Mouse (Mus musculus): Measurements from ENCODE around the gene Ogdhl.

The Ogdhl gene

DNA sequence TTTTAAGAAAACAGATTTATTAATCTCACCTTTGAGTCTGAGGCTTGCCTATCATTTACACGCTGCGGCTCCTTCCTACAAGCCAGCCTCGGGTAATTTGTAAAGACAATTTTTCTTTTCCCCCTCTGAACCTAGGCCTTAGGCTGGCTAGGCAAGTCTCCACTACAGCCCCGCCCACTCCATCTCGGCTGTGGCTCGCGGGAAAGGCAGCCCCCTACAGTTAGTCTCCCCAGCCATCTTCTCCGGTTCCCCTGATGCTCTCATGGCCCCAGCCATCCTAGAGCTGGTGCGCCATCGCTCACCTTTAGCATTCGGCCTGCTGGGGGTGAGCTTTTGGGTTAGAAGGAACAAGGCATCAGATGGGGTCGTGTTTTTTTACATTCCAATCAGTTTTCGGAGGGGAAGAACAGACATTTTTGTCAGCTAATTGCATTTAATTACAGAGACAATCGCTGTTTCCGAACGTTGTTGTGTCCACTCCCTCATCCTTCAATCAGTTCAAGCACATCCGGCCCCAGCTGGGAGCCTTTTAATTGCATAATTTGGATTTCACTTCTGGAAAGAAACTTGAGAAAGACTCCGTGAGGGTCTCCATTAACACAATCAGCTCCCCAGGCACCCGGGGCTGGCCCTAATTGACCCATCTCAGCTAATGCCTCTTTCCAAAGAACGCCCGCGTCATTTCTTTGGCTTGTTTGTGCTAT lies 57.7 kb downstream of the Ogdhl start:
- DNase-seq (ENCODE audit: low spot score in 2 of 2) = no peak

GRCm38 (mm10) chr14:32380099-32380480 lies 58.3 kb downstream of the Ogdhl start:
- DNase-seq (ENCODE audit: low spot score in 2 of 2) = no peak

GRCm38 (mm10) chr14:32381066-32381465 lies 59.2 kb downstream of the Ogdhl start:
- no peak for DNase-seq (ENCODE audit: low spot score in 2 of 2)

- no peak for DNase-seq (ENCODE audit: low spot score in 2 of 2)
These were observed 59.8 kb downstream of the Ogdhl start for GRCm38 (mm10) chr14:32381619-32382018.

DNA sequence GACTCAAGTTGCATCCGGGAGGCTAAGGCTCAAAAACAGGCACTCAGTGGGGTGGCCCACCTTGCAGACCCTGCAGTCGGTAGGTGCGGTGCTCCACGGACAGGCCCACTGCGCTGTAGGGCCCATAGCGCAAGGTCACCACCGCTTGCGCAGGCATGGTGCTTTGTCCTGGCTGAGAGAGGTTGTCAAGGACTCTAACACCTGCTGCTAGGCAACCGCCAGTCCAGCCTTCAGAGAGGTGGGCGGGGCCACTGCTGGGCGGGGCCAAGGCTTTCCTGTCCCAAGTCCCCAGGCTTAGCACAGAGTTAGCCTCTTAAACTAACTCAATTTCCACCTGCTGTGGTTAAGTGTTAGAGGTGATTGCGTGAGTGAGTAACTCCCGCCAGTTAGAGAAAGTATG lies 66.4 kb downstream of the Ogdhl start, which contains the start of gene 1700024G13Rik:
Gene 1700024G13Rik, minus strand, starts transcription at position 196 of the 400 bp plus-strand sequence.
- DNase-seq (ENCODE audit: low spot score in 2 of 2) = no peak
